In genomic region chr14:8102676-8103075, GRCm38 (mm10) we compare ENCODE assay signal across 20 mouse cellular contexts. TPM values are rescaled to one million over a fixed set of nuclear protein-coding genes. Genes with fewer than 3 reads are reported as not detected.
DNase-seq lines count a peak whose midpoint lies in the region; ATAC-seq and TF ChIP-seq lines count a peak whose summit lies in the region.
"Had no signal": no experiment of that assay in that cellular context is flagged by ENCODE, and none has a peak within 500 bp of the region (broad histone marks: within the 10 kb centered on the region; RNA-seq: fewer than 3 reads in every experiment).

No protein-coding gene starts in this region.

- TF ChIP-seq CTCF in stomach, postnatal 0 days (IDR thresholded peaks at IDR 0.05; ENCODE audit: low read depth) = no peak

- no peaks in the 10 kb centered on the region for H3K27me3 ChIP-seq in kidney, embryonic 15.5 days
- H3K27me3 ChIP-seq in stomach, postnatal 0 days (ENCODE audit: control insufficient read depth, insufficient read depth, low read length) = no peaks in the 10 kb centered on the region
- no peaks in the 10 kb centered on the region for H3K27me3 ChIP-seq in hindbrain, embryonic 16.5 days (replicated peaks; ENCODE audit: control insufficient read depth, insufficient read depth, low read length)
- H3K27me3 ChIP-seq: CH12.LX; embryonic facial prominence, embryonic 15.5 days; neural tube, embryonic 12.5 days had no signal

- no peaks in the 10 kb centered on the region for H3K36me3 ChIP-seq in kidney, embryonic 15.5 days
- no peaks in the 10 kb centered on the region for H3K36me3 ChIP-seq in stomach, postnatal 0 days (ENCODE audit: control insufficient read depth, insufficient read depth, low read length)
- H3K36me3 ChIP-seq in hindbrain, embryonic 16.5 days (ENCODE audit: control insufficient read depth, insufficient read depth, low read length) = no peaks in the 10 kb centered on the region
- H3K36me3 ChIP-seq: embryonic facial prominence, embryonic 15.5 days; neural tube, embryonic 12.5 days had no signal

- H3K27ac ChIP-seq in kidney, embryonic 15.5 days = no peak overlapping the region
- 0 out of 2 replicates have a peak overlapping the region, but pooled peaks have one; percentile 9 for H3K27ac ChIP-seq in stomach, postnatal 0 days (replicated peaks)
- no peak overlapping the region for H3K27ac ChIP-seq in hindbrain, embryonic 16.5 days (ENCODE audit: low read depth, low read length)
- H3K27ac ChIP-seq: embryonic facial prominence, embryonic 15.5 days; gastrocnemius, adult 2 months; hindbrain, embryonic 14.5 days; macrophage; neural tube, embryonic 12.5 days had no signal

- intact Hi-C loops in left cerebral cortex, postnatal 25 days (cut with DNase I) = no loop called here

- H3K4me1 ChIP-seq in kidney, embryonic 15.5 days = peaks cover 28% of the 10 kb centered on the region
- H3K4me1 ChIP-seq in stomach, postnatal 0 days (replicated peaks; ENCODE audit: control insufficient read depth, insufficient read depth) = no peaks in the 10 kb centered on the region
- peaks cover 26% of the 10 kb centered on the region for H3K4me1 ChIP-seq in hindbrain, embryonic 16.5 days (ENCODE audit: control insufficient read depth, insufficient read depth, low read depth, low read length)

- peak; percentile 85 for DNase-seq in kidney, adult 18-20 months
- DNase-seq in ovary, postnatal 36 days (ENCODE audit: low spot score) = peak; percentile 16
- DNase-seq in ovary, postnatal 14 days (ENCODE audit: low spot score) = no peak
- DNase-seq in kidney, postnatal 14 days = peak; percentile 80
- peak; percentile 55 for DNase-seq in stomach, postnatal 0 days (ENCODE audit: low spot score)
- DNase-seq in left cerebral cortex, postnatal 25 days (ENCODE audit: low spot score in 2 of 2) = no peak
- DNase-seq: adrenal gland, postnatal 25 days; gastrocnemius, adult 2 months; heart, postnatal 14 days; lung, embryonic 14.5 days had no signal

- no peak for TF ChIP-seq EP300 in stomach, postnatal 0 days (optimal IDR thresholded peaks at IDR 0.05)

- no peak overlapping the region for H3K9ac ChIP-seq in kidney, embryonic 15.5 days
- peak overlapping the region; percentile 5; the same call in 1 of the 2 replicates for H3K9ac ChIP-seq in stomach, postnatal 0 days (ENCODE audit: low read length)
- no peak overlapping the region for H3K9ac ChIP-seq in hindbrain, embryonic 16.5 days (ENCODE audit: low read depth, low read length)
- H3K9ac ChIP-seq: embryonic facial prominence, embryonic 15.5 days; hindbrain, embryonic 14.5 days; lung, embryonic 14.5 days; neural tube, embryonic 12.5 days had no signal

- no peak for ATAC-seq in kidney, embryonic 15.5 days (replicated peaks; ENCODE audit: low FRiP score)
- ATAC-seq in stomach, postnatal 0 days (ENCODE audit: low FRiP score, low TSS enrichment) = no peak
- no peak for ATAC-seq in hindbrain, embryonic 16.5 days
- ATAC-seq: forebrain, embryonic 16.5 days had no signal

- H3K9me3 ChIP-seq in kidney, embryonic 15.5 days (replicated peaks) = no peaks in the 10 kb centered on the region
- H3K9me3 ChIP-seq in stomach, postnatal 0 days (ENCODE audit: control insufficient read depth, low read length) = no peaks in the 10 kb centered on the region
- H3K9me3 ChIP-seq in hindbrain, embryonic 16.5 days (ENCODE audit: control insufficient read depth, low read length) = no peaks in the 10 kb centered on the region
- H3K9me3 ChIP-seq: embryonic facial prominence, embryonic 15.5 days; neural tube, embryonic 12.5 days had no signal

- no peak overlapping the region for H3K4me2 ChIP-seq in kidney, embryonic 15.5 days
- H3K4me2 ChIP-seq in stomach, postnatal 0 days (replicated peaks; ENCODE audit: low read depth) = no peak overlapping the region
- no peak overlapping the region for H3K4me2 ChIP-seq in hindbrain, embryonic 16.5 days (ENCODE audit: low read length)
- H3K4me2 ChIP-seq: embryonic facial prominence, embryonic 15.5 days; heart, embryonic 11.5 days; hindbrain, embryonic 14.5 days; lung, embryonic 14.5 days; midbrain, embryonic 11.5 days; neural tube, embryonic 12.5 days had no signal

- 67% methylated on average over 12 of the region's 12 CpGs for whole genome bisulfite sequencing in kidney, embryonic 15.5 days
- 36% methylated on average over 12 of the region's 12 CpGs for WGBS in stomach, postnatal 0 days
- 60% methylated on average over 12 of the region's 12 CpGs for WGBS in hindbrain, embryonic 16.5 days

- no peak overlapping the region for H3K4me3 ChIP-seq in kidney, embryonic 15.5 days (replicated peaks)
- H3K4me3 ChIP-seq in stomach, postnatal 0 days (ENCODE audit: low read depth, low read length) = no peak overlapping the region
- no peak overlapping the region for H3K4me3 ChIP-seq in hindbrain, embryonic 16.5 days (ENCODE audit: low read length)
- H3K4me3 ChIP-seq: embryonic facial prominence, embryonic 15.5 days; gastrocnemius, adult 2 months; neural tube, embryonic 12.5 days had no signal

RNA-seq across cellular contexts. Expression of gene Pxk, which starts 4.7 kb away (rescaled TPM):
- 33.7 and 35.1 TPM in 2 replicates for polyA plus RNA-seq in kidney, embryonic 15.5 days (2015; fragmentation: Nextera tagmentation; extraction: Ambion mirVana)
- polyA plus RNA-seq in stomach, postnatal 0 days (2015; fragmentation: Nextera tagmentation; extraction: Ambion mirVana) = 29.4 TPM in 2 replicates
- polyA plus RNA-seq in hindbrain, embryonic 16.5 days (2015; fragmentation: Nextera tagmentation; extraction: Ambion mirVana) = 67.9 and 70.4 TPM in 2 replicates
- total RNA-seq in left cerebral cortex, postnatal 25 days (2021) = 10 to 100 TPM; 30.2 to 33.4 TPM

RNA-seq across cellular contexts. Expression of gene Rpp14, which starts 22.5 kb away (rescaled TPM):
- polyA plus RNA-seq in kidney, embryonic 15.5 days (2015; fragmentation: Nextera tagmentation; extraction: Ambion mirVana) = 53.0 and 55.5 TPM in 2 replicates
- 32.6 and 35.0 TPM in 2 replicates for polyA plus RNA-seq in stomach, postnatal 0 days (2015; fragmentation: Nextera tagmentation; extraction: Ambion mirVana)
- polyA plus RNA-seq in hindbrain, embryonic 16.5 days (2015; fragmentation: Nextera tagmentation; extraction: Ambion mirVana) = 50.1 and 50.8 TPM in 2 replicates
- 10 to 100 TPM; 33.3 to 33.8 TPM for total RNA-seq in left cerebral cortex, postnatal 25 days (2021)

Comparison
In these comparisons a context has a peak if more than half of its experiments do, and no peak if none do; other contexts are left out.
1. DNase-seq: peak in kidney, adult 18-20 months (single experiment), ovary, postnatal 36 days (single experiment), kidney, postnatal 14 days (single experiment) and stomach, postnatal 0 days (single experiment); none in ovary, postnatal 14 days (single experiment) and left cerebral cortex, postnatal 25 days (0 of 2).